Mouse (Mus musculus): Measurements from ENCODE around the gene Nlgn1. TPM values are rescaled to one million over a fixed set of nuclear protein-coding genes. Genes with fewer than 3 reads are reported as not detected.
"Not testable (repeated sequence)": the region's sequence is repeated elsewhere in the genome, so short reads cannot be mapped to it uniquely, and the experiment has no call there.

The Nlgn1 gene
- polyA plus RNA-seq, 1 experiment from 2014 or later: 1.5 TPM

- Histone ChIP-seq H3K9ac (no peak overlapping the region), H3K9me3 (no peaks in the 10 kb centered on the region), H3K4me1 (no peaks in the 10 kb centered on the region), H3K4me2 (no peak overlapping the region), H3K27ac (no peak overlapping the region), H3K36me3 (no peaks in the 10 kb centered on the region), H3K4me3 (no peak overlapping the region), H3K27me3 (no peaks in the 10 kb centered on the region)
- 88% methylated on average over 3 of the region's 3 CpGs for WGBS
- ATAC-seq (ENCODE audit: borderline replicate concordance, extremely low read depth, low FRiP score, low TSS enrichment): no peak
Measured at GRCm38 (mm10) chr3:25660285-25660684, 672.0 kb downstream of the Nlgn1 start.

- Histone ChIP-seq H3K4me3 (no peak overlapping the region), H3K4me1 (no peaks in the 10 kb centered on the region), H3K9me3 (no peaks in the 10 kb centered on the region), H3K4me2 (no peak overlapping the region), H3K9ac (no peak overlapping the region), H3K27me3 (no peaks in the 10 kb centered on the region), H3K27ac (no peak overlapping the region), H3K36me3 (no peaks in the 10 kb centered on the region)
- 91% methylated on average over 14 of the region's 14 CpGs for WGBS
- ATAC-seq (ENCODE audit: borderline replicate concordance, extremely low read depth, low FRiP score, low TSS enrichment): no peak
Measured at GRCm38 (mm10) chr3:25658006-25658405, 674.3 kb downstream of the Nlgn1 start.

- Histone ChIP-seq H3K27me3 (no peaks in the 10 kb centered on the region), H3K27ac (no peak overlapping the region), H3K36me3 (no peaks in the 10 kb centered on the region), H3K4me1 (no peaks in the 10 kb centered on the region), H3K9ac (no peak overlapping the region), H3K4me2 (no peak overlapping the region), H3K4me3 (no peak overlapping the region), H3K9me3 (no peaks in the 10 kb centered on the region)
- no peak for ATAC-seq (ENCODE audit: borderline replicate concordance, extremely low read depth, low FRiP score, low TSS enrichment)
- 88% methylated on average over 11 of the region's 11 CpGs for WGBS
Measured at GRCm38 (mm10) chr3:25657074-25657473, 675.2 kb downstream of the Nlgn1 start.

- 66% methylated on average over 4 of the region's 4 CpGs for WGBS
- Histone ChIP-seq H3K4me2 (no peak overlapping the region), H3K4me1 (no peaks in the 10 kb centered on the region), H3K27ac (no peak overlapping the region), H3K9ac (no peak overlapping the region), H3K9me3 (no peaks in the 10 kb centered on the region), H3K36me3 (no peaks in the 10 kb centered on the region), H3K4me3 (no peak overlapping the region), H3K27me3 (no peaks in the 10 kb centered on the region)
- no peak for ATAC-seq (ENCODE audit: borderline replicate concordance, extremely low read depth, low FRiP score, low TSS enrichment)
Measured at GRCm38 (mm10) chr3:25653010-25653409, 679.2 kb downstream of the Nlgn1 start.

GRCm38 (mm10) chr3:25645895-25646691 lies 686.2 kb downstream of the Nlgn1 start:
- H3K9me3 ChIP-seq: no peaks in the 10 kb centered on the region
- ATAC-seq (ENCODE audit: borderline replicate concordance, extremely low read depth, low FRiP score, low TSS enrichment): no peak
- H3K27ac ChIP-seq: no peak overlapping the region
- no peak overlapping the region for H3K4me3 ChIP-seq
- H3K27me3 ChIP-seq: no peaks in the 10 kb centered on the region
- H3K4me1 ChIP-seq: no peaks in the 10 kb centered on the region
- H3K9ac ChIP-seq: no peak overlapping the region
- WGBS: 76% methylated on average over 4 of the region's 4 CpGs
- no peak overlapping the region for H3K4me2 ChIP-seq
- H3K36me3 ChIP-seq: no peaks in the 10 kb centered on the region

- Histone ChIP-seq H3K4me1 (no peaks in the 10 kb centered on the region), H3K36me3 (no peaks in the 10 kb centered on the region), H3K9ac (no peak overlapping the region), H3K4me2 (no peak overlapping the region), H3K27ac (no peak overlapping the region), H3K9me3 (no peaks in the 10 kb centered on the region), H3K4me3 (no peak overlapping the region), H3K27me3 (no peaks in the 10 kb centered on the region)
- no peak for ATAC-seq (ENCODE audit: borderline replicate concordance, extremely low read depth, low FRiP score, low TSS enrichment)
- 85% methylated on average over 2 of the region's 2 CpGs for WGBS
Measured at GRCm38 (mm10) chr3:25629198-25629597, 703.1 kb downstream of the Nlgn1 start.

- no peak overlapping the region for H3K27ac ChIP-seq
- no peak overlapping the region for H3K4me3 ChIP-seq
- no peaks in the 10 kb centered on the region for H3K4me1 ChIP-seq
- no peaks in the 10 kb centered on the region for H3K36me3 ChIP-seq
- WGBS: 49% methylated on average over 1 of the region's 1 CpGs
- H3K27me3 ChIP-seq: no peaks in the 10 kb centered on the region
- no peak overlapping the region for H3K9ac ChIP-seq
- no peaks in the 10 kb centered on the region for H3K9me3 ChIP-seq
- H3K4me2 ChIP-seq: no peak overlapping the region
- ATAC-seq (ENCODE audit: borderline replicate concordance, extremely low read depth, low FRiP score, low TSS enrichment): no peak
Measured at GRCm38 (mm10) chr3:25606597-25606996, 725.7 kb downstream of the Nlgn1 start.

GRCm38 (mm10) chr3:25597513-25597912 lies 734.7 kb downstream of the Nlgn1 start:
- H3K4me2 ChIP-seq: no peak overlapping the region
- no peak overlapping the region for H3K27ac ChIP-seq
- no peaks in the 10 kb centered on the region for H3K9me3 ChIP-seq
- no peak overlapping the region for H3K9ac ChIP-seq
- no peaks in the 10 kb centered on the region for H3K27me3 ChIP-seq
- 66% methylated on average over 5 of the region's 5 CpGs for WGBS
- no peaks in the 10 kb centered on the region for H3K36me3 ChIP-seq
- no peaks in the 10 kb centered on the region for H3K4me1 ChIP-seq
- no peak overlapping the region for H3K4me3 ChIP-seq
- ATAC-seq (ENCODE audit: borderline replicate concordance, extremely low read depth, low FRiP score, low TSS enrichment): no peak

GRCm38 (mm10) chr3:25575526-25575925 lies 756.7 kb downstream of the Nlgn1 start:
- Histone ChIP-seq H3K27ac (no peak overlapping the region), H3K9ac (no peak overlapping the region), H3K4me2 (no peak overlapping the region), H3K4me3 (no peak overlapping the region), H3K27me3 (no peaks in the 10 kb centered on the region), H3K9me3 (no peaks in the 10 kb centered on the region), H3K4me1 (no peaks in the 10 kb centered on the region), H3K36me3 (no peaks in the 10 kb centered on the region)
- ATAC-seq (ENCODE audit: borderline replicate concordance, extremely low read depth, low FRiP score, low TSS enrichment): no peak
- WGBS: 40% methylated on average over 5 of the region's 5 CpGs

GRCm38 (mm10) chr3:25574840-25575239 lies 757.4 kb downstream of the Nlgn1 start:
- H3K27me3 ChIP-seq: no peaks in the 10 kb centered on the region

GRCm38 (mm10) chr3:25558513-25558912 lies 773.7 kb downstream of the Nlgn1 start:
- not testable (repeated sequence) for H3K4me2 ChIP-seq; H3K4me1 ChIP-seq; H3K27me3 ChIP-seq; H3K9ac ChIP-seq; ATAC-seq (ENCODE audit: borderline replicate concordance, extremely low read depth, low FRiP score, low TSS enrichment); H3K4me3 ChIP-seq; H3K36me3 ChIP-seq; H3K27ac ChIP-seq; H3K9me3 ChIP-seq
- WGBS: 76% methylated on average over 1 of the region's 1 CpGs

More at GRCm38 (mm10) chr3:25574840-25575239, 757.4 kb downstream of the Nlgn1 start:
- H3K4me2 ChIP-seq: no peak overlapping the region
- H3K9me3 ChIP-seq: no peaks in the 10 kb centered on the region
- no peak for ATAC-seq (ENCODE audit: borderline replicate concordance, extremely low read depth, low FRiP score, low TSS enrichment)
- H3K9ac ChIP-seq: no peak overlapping the region
- H3K27ac ChIP-seq: no peak overlapping the region
- no peaks in the 10 kb centered on the region for H3K36me3 ChIP-seq
- WGBS: 84% methylated on average over 3 of the region's 3 CpGs
- H3K4me3 ChIP-seq: no peak overlapping the region
- H3K4me1 ChIP-seq: no peaks in the 10 kb centered on the region

- not testable (repeated sequence) for H3K4me1 ChIP-seq; H3K4me3 ChIP-seq; H3K27me3 ChIP-seq; H3K9ac ChIP-seq; ATAC-seq (ENCODE audit: borderline replicate concordance, extremely low read depth, low FRiP score, low TSS enrichment); H3K36me3 ChIP-seq; H3K27ac ChIP-seq; H3K4me2 ChIP-seq; H3K9me3 ChIP-seq
- WGBS: 82% methylated on average over 5 of the region's 7 CpGs
Measured at GRCm38 (mm10) chr3:25549097-25549496, 783.2 kb downstream of the Nlgn1 start.

GRCm38 (mm10) chr3:25524236-25524635 lies 808.0 kb downstream of the Nlgn1 start:
- not testable (repeated sequence) for H3K4me2 ChIP-seq; H3K36me3 ChIP-seq; H3K4me3 ChIP-seq; H3K27me3 ChIP-seq; H3K9ac ChIP-seq; ATAC-seq (ENCODE audit: borderline replicate concordance, extremely low read depth, low FRiP score, low TSS enrichment); H3K27ac ChIP-seq; H3K4me1 ChIP-seq; H3K9me3 ChIP-seq
- WGBS: 10% methylated on average over 2 of the region's 3 CpGs

Data from lung, embryonic 15.5 days (tissue).